Mouse (Mus musculus) urinary bladder, adult 18-20 months (tissue): ENCODE data around the gene Radil.

Experiments
- DNase-seq, 2 experiments: peaks; one replicate each; pipeline ENCODE4 v3.0.0; 2022; ENCODE audit warnings: low spot score in 2 of 2, mixed read lengths in 2 of 2

Gene Radil

DNA sequence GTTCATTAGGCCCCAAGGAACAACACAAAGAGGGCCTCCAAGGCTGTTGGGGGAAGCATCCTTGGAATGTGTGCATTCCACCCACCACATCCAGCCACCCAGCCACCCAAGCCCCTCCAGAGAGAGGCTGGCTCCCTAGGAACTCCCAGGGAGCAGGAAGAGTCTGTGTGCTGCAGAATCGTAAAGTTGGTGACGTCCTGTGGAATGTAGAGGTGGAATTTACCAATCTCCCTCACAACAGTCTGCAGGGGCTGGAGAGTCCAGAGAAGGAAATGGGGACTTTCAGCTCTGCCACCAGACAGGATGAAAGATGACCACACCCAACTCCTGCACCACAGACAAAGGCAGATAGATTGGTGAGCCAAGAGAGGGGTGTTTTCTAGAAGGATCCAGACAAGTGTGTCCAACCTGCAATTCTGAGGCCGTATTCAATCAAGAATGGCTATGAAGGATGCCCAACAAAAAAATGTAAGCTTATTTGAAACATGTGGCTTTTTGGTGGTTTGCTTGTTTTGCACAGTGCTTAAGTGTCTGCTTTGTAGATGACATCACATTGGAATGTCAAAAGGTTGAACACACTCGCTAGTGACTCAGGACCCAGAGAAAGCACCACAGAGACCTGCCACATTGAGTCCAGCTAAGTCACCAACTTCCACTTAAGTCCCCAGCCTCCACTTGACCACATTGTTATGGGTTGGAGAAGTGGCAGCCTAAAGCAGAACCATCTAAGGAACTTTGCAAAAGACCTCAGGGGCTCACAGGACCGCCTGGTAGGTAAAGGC lies 5.7 kb downstream of the Radil start:
- DNase-seq = no peak

DNA sequence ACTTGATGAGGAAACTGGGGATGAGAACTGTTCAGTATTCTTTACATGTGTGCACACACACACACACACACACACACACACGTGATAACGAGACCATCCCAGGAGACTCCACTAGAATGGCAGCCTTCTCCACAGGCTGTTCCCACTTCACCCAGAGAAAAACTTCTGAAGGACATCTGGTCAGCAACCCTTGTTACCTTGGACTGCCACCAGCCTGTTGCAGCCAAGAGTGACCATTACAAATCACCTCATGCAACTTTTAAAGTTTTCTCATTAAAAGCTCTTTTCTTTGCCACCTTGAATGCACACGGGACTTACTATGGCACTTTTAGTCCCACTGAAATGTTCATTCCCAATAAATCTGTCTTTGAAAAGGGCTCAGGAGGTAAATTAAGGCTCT lies 13.6 kb downstream of the Radil start:
- DNase-seq = no peak

DNA sequence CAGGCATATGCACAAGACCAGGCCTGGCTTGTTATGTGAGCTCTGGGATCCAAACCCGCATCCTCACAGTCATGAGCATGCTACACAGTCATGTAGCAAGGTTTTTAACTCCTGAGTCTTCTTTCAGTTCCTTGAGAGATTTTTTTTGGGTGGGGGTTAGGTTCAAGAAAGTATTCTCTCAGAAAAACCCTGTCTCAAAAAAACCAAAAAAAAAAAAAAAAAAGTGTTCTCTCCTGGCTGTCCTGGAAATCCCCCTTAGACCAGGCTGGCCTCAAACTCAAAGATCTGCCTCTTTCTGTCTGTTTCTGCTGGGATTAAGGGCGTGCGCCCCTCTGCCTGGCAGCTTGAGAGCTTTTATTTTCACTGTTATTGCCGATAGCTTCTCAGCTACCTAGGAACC lies 15.5 kb downstream of the Radil start:
- no peak for DNase-seq

DNA sequence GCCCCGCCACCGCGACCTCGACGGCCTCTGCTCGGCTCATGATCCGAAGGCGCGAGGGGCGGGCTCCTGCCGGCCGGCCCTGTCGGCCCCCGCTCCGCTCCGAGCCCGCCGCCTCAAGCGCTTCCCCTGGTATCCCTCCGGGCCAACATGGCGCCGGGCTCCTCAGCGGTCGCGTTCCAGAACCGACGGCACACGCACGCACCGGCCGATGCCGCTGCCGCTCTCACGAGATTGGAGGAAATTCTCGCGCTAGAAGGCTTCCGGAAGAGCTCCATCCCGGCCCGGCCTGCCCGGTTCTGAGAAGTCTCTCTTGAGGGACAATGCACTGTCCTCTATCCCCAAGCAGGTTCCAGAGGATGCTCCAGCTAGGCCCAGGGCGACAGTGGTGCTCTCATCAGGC lies 21.0 kb downstream of the Radil start, which contains the start of gene Papolb:
Gene Papolb, minus strand, starts transcription at position 162 of the 400 bp plus-strand sequence.
- no peak for DNase-seq

DNA sequence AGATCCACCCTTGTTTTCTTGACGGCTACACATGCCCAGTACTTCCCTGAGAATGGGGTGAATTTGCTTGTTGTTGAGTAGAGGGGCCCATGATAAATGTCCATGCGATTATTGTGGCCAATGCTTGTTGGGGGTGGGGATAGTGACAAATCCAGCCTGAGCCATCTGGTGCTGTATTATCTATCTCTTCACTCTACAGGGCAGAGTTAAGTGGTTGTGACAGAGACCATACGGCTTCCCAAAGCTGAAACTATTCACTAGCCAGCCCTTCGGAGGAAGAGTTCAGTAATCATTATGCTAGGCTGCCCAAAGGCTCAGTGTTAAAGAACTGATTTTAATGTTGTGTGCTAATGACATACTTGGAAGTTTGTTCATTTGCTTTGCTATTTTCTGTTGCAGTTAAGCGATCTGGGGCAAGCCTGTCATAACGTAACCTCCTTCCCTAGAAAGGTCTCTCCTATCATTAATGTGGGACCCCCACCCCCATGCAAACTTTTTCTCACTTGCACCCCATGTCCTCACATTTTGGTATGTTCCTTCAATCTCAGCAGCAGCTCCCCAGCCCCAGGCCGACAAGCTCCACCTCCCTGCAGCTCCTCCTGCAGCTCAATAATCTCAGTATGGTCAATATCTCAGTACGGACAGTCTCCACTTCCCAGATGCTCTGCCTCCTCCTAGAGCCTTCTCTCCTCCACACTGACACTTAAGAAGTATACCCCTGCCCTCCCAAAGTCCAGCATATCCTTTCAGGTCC lies 26.0 kb downstream of the Radil start:
- DNase-seq = no peak

DNA sequence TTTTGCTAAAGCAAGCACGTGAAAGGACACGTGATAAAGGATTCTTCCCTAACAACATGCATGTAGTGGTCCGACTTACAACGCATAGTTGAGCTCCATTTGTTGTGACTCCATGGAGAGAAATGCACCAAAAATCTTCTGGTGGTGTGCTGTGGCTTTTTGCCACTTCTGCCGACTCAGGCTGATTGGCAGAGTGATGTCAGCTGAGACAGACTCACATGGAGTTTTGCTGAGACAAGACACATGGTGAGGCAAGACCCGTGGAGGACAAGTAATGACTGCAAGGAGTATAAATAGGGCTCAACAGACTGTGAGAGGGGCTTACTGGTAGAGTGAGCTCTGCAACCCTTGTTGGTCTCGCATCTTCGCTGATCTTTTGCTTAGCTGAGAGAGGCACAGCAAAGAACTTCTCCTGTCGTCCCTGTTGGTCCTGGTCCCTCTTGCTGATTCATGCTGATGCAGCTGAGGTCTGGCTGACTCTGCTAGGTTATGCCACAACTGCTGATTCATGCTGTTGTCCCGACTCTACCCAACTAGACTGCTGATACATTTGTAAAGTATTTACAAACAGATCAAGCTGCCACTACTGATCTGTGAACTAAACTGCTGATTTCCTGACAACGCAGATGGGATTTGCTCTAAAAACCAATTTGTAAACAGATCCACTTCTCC lies 29.6 kb downstream of the Radil start:
- DNase-seq = no peak

DNA sequence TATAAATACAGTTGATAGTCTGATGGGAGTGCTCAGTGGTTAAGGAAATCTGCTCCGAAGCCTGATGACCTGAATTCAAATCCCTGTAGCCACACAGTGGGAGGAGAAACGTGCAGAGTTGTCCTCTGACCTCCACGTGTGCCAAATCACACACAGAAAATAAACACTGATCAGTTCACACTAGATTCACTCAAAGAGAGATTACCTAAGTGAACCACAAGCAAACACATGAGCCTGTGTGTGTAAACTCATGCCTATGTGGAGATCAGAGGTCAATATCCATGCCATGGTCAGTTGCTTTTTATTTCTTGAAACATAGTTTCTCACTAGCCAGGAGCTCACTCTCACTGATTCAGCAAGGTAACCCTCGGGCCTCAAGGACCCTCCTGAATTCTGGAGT lies 30.5 kb downstream of the Radil start:
- no peak for DNase-seq

DNA sequence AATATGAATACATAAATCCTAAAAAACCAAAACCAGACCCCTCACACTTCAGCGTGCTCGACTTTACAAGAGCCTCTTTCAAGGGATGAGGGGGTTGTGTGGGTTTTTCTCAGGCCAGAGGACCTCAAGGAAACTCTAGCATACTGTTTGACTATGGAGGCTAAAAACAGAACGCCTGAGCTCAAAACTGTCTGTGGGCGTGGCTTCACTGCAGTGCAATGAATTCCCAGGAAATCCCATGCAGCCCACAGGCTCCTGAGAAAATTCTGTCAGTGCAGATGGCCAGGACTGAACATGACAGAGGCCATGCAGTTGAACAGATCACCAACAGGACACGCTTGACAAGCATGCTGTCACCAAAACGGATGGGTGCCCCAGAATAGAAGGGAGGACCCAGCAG lies 31.9 kb downstream of the Radil start:
- no peak for DNase-seq

DNA sequence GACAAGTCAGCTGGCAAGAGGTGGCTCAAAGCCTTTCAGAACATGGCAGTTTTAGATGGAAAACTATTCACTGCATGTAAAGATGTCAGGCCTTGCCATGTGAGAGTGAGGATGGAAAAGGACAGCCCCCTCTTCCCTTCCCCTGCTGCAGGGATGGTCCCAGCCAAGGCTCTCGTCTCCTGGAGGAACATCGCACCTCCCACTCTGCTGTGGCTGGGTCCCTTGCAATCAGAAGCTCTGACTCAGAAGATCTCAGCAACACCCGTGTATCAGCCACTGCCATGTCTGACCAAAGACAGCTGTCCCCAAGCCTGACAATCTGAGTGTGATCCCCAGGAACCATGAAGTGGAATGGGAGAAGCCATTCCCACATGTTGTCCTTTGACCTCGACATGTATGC lies 38.8 kb downstream of the Radil start:
- no peak for DNase-seq

DNA sequence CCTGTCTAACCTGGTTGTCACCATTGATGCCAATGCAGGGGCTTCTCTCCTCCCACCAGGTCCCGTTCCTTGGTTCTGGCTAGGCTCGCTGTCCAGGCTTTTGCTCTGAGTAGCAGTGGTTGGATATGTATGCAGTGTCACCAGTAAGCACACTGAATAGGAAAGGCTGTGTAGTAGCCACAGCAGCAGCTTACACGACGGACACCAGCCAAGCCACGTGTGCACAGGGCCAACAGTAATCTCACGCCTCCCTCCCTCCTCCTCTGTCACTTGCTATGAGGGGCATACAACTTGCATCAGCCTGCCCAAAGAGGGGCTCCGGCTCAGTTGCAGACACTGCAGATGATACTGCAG lies 40.9 kb downstream of the Radil start:
- DNase-seq = no peak

DNA sequence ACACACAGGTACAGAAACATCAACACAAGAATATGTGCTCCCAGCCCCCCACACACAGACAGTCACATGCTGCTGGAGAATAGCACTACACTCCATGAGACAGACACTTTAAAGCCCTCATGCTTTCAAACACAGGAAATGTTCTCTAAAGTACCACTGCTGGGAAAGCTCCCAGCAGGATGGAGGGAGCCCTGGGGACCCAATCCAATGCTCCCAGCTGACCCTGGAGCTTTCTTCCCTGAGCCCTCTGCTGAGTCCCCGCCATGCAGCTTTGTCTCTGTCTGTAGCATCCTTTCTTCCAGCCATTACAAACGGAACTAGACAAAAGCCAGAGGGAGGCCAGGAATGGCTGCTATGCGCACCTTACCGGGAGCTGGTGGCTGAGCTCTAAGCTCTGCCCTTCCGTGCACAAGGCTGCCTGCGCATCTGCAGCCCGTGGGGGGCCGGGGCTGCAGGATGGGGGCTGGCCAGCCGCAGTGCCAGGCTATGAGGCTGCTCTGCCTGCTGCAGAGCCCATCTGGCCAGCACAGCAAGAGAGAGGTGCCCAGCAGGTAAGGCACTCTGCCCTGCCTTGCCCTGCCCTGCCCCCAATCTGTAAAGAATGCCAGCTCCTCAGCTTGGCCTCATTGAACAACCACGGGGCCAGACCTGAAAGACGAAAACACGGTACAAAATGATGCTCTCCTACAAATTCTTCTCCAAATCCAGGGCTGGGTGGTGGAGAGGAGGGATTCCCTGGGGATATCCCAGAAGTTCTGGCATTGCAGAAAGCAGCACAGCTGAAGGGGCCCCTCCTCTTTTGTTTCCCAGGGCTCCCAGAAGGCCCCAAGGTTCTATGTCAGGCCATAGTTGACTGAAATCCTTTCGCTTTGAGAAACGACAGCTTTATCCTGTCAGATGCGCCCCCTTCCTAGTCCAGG lies 41.5 kb downstream of the Radil start:
- no peak for DNase-seq

DNA sequence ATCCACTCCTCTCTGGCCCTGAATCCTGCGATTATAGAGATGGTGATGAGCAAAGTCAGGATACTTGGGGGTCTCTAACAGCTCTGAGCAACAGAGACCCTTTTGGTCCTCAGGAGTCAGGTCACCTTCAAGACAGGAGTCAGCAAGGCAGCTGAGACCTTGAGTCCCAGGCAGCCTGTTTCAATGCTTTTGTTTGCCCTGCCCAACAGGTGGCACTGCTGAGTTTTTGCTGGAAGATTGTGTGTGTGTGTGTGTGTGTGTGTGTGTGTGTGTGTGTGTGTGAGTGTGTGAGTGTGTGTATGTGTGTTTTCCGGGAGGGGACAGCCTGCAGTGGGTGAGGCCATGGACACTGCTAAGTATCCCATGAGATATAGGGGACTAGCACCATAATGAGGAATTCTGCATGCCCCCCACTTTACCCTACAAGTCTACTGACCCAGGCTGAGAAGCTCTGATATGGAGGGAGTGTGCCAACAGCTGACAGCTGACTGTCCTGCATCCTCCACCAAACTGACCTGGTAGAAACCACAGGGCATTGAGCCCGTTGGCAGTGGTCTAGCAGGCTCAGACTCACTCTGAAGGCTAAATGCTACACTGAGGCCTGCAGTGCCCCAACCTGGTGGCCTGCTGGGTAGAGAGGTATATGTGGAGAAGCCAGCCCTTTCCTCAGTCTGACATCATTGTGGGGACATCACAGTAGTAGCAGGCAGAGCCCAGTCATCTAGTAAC lies 45.0 kb downstream of the Radil start:
- DNase-seq = no peak

DNA sequence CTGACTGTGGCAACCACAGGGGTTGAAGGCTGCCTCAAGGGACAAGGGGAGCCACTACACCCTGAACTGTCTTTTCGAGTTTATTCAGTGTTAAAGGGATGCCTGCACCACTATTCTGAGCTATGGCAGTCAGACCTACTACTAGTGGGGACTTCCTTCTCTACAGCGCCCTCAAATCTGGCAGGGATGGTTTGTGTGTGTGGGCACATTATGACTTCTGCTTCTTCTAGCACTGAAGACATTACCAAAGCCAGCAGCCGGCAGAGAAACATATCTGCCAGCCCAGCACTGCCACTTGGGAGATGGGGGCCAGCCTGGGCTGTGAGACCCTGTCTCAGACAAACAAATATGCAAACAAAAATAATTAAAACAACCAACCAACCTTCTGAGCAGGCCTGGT lies 46.7 kb downstream of the Radil start:
- DNase-seq = no peak

DNA sequence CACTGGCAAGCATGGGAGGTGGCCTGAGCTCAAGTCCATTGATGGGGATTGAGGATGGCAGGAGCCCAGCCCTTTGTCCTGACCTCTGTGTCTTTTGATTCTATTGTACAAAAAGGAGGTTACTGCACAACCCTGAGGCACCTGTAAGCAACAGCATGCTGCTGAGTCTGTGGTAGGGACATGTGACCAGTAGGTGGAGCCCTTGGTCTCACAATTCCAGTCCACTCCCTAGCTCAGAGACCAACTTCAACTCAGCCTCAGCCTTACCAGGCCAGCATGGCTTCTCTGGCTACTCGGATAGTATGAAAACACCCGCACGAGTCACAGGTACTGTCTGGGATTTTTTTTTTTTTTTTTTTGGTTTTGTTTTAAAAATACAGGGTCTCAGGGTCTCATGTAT lies 48.5 kb downstream of the Radil start:
- peak; percentile 53 to 59 for DNase-seq

DNA sequence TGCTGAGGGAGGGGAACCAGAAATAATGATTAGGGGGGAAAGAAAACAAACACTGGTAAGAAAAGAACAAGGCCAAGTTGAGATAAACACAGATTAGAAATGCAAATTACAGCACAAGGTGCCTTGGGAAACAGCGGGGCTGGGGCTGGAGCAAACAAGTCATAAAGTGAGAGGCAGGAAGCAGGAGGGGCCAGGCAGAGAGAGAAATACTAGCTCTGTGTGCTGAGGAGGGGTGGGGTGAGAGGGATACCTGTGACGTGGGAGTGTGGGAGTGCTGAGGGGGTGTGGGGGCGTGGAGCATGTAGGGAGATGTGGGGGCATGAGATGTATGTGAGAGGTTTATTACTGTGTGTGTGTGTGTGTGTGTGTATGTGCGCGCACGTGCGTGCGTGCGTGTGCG lies 50.0 kb downstream of the Radil start:
- DNase-seq = no peak

DNA sequence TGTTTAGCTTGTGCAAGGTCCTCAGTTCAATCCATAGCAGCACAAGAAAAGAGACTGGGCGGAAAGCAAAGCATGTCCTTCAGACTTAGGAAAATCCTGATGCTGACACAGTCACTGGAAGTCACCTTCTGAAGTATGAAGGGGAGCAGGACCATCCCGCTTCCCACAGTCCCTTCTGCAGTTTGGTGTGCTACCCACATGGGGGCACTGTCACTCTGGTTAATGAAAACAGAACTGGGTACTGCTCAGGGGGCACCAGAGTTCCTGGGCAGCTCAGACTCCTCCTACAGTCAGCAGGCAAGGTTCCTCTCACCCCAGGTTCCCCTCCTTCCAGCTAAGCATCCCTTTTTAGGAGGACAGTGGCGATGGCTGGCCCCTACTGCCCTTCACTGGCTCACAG lies 51.9 kb downstream of the Radil start:
- no peak for DNase-seq

DNA sequence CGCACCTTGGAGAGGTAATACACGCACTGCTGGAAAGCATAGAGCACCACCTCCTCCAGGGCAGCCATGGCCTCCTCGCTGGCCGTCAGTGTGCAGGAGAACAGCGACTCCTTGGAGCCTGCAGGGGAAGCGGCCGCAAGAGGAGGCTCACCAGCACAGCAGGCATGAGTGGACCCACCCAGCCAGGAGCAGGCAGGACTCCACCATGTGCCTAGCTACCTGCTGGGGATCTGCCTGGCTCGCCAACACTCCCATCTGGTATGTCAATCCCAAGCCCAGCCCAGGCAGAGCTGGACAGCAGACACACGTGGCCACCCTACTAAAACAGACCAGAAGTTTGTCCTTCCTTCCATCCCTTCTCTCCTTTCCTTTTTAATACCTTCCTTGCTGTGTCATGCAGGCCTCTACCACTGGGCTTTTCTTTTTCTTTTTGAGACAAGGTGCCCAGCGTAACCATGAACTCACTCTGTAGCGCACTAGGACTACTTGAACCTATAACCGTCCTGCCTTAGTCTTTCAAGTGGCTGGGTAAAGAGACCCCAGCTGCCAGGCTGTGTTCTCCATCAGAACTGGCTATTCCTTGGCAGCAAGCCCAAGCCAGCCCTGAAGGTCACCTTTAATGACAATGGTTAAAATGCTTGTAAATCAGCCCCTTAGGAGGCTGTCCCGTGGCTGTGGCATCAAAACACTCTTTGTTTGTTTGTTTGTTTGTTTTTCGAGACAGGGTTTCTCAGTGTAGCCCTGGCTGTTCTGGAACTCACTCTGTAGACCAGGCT lies 55.4 kb downstream of the Radil start:
- no peak for DNase-seq

DNA sequence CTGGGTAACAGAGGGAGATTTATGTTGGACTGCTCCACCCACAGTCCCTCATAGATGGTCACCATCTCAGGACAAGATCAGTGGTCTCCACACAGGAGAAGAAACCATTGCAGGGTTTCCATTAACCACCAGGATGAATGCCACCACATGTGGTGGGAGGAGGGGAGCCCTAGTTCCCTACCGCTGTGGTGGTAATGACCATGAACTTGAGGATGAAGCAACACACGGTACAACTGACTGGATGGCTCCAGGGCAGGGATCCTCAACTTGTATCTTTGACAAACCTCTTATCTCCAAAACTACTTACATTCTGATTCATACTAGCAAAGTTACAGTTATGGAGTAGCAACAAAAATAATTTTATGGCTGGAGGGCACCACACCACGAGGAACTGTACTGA lies 57.6 kb downstream of the Radil start:
- no peak for DNase-seq

DNA sequence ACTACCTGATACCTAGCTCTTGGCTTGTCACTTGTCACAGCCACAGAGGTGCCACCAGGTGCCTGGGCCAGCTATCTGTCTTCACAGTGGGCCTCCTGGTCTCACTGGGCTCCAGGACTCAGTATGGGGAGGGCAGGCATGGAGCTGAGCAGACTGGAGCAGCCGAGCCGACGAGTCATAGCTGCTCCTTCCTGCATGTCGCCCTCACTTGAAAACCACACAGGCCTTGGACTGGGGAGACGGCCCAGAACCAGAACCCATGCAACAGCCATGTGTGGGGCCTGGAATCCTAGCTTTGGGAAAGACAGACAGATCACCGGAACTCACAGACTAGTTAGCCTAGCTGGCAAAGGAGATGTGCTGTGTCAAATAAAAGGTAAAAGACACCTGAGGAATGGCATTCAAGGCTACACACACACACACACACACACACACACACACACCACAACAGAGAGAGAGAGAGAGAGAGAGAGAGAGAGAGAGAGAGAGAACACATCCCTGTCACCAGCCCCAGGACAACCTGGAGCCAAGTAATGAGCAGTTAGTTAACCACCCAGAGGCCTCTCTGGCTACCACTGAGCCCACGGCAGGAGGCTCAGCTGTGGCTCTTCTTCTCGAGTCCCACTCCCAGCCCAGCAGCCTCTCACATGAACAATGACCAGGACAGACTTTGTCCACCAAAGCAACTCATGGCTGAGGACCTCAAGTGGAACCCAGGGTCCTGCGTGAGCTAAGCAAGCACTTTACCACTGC lies 60.8 kb downstream of the Radil start:
- DNase-seq = no peak

DNA sequence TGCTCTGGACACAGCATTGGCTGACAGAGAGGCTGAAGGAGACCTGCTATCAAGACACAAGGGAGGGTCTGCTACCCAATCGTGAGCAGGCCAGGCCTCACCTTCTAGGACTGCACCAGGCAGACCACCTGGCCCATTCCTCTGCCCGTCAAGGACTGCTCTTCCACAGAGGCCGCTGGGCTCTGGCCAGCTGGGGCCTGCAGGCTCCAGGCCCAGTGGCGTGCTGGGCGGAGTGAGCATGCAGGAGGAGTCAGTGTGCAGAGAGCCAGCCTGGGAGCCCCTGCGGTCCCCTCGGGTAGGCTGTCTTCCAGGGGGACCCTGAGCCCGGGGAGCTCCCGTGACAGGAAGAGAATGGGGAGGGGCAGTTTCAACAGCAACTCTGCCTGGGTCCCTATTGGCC lies 64.2 kb downstream of the Radil start:
- DNase-seq = no peak
